Mouse (Mus musculus) c-Kit-positive CD71-positive TER-119-negative erythroid progenitor cells, embryonic 14.5 days (primary cell): ENCODE measurements at regions not wholly inside any gene's neighbourhood (a gene's known extent, or its start where the extent isn't known, plus 50 kb on each side); places are given as distances from the start of the nearest gene placed in this dataset.

Source experiments
- DNase-seq: peaks from one replicate; pipeline ENCODE4 v3.0.0-alpha.2; 2013; ENCODE audit warnings: low read depth

- no peak for DNase-seq
These were observed 88.9 kb upstream of the Sphkap start for GRCm38 (mm10) chr1:83496888-83497287.

- no peak for DNase-seq
These were observed 88.4 kb upstream of the Sphkap start for GRCm38 (mm10) chr1:83496380-83496779.

GRCm38 (mm10) chr1:83495022-83495421, 87.0 kb upstream of the Sphkap start:
- no peak for DNase-seq

GRCm38 (mm10) chr1:83479111-83479510, 71.1 kb upstream of the Sphkap start:
- DNase-seq: no peak
